Mouse (Mus musculus) cerebellum, adult 9-11 months (tissue): ENCODE data around the gene Mms22l.
"Not testable (repeated sequence)": the region's sequence is repeated elsewhere in the genome, so short reads cannot be mapped to it uniquely, and the experiment has no call there.

Experiments
- DNase-seq: peaks from one replicate; pipeline ENCODE4 v3.0.0; 2022

The Mms22l gene

DNA sequence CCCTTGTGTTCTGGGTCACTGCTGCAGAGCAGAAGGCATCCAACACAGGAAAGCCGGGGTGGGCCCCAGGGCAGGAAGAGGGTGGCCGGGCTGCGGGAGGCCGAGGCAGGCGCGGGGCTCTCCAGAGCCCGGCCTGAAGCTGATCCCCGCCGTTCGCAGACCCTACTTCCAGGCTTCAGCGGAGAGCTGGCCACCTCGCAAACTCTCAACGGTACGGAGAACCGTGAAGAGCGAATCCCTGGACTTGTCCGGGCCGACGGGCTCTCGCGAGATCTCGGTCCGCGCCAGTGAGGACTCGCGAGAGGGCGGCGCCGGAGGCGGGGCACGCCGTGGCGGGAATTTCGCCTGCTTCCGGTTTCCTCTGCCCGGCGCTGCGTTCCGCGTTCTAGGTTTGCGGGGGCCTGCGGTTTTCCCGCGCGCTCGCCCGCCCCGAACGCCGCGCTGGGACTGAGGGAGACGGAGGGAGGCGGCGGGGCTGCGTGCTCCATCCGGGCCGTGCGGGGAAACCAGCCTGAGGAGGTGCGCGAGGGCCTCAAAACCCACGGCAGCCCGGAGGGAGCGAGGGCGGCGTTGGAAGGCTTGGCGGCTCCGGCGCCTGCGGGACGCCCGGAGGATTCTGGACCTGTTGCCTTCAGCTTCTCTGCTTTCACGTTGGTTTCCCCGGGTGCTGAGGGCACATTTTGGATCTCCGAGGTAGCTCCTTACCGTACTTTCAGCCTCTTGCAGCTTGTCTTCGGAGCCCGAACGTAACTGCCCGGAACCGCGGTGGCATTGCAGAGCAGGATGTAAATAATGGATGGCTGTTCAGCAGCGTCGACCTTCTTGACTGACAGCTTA is at the start of gene Mms22l:
TSS of gene Mms22l (plus strand) at position 336 of the 837 bp plus-strand sequence.
- DNase-seq: peak; percentile 88

DNA sequence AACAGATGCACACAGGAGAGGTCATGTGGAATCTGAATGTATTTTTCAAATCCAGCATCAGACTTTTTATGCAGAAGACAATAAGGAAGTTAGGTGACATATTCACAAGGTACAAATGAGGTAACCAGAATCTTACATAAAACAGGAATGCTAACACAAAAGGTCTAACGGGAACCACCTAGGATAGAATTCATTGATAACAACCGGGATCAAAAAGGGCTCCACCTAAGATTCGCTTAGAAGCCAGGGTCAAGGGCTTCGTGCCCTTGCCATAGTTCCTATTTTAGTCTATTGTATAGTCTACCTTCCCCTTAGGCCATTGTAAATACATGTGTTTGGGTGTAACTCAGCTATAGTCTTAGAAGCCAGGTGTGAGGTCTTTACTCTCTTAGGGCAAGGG is 12.2 kb upstream of the Mms22l start:
- not testable (repeated sequence) for DNase-seq

DNA sequence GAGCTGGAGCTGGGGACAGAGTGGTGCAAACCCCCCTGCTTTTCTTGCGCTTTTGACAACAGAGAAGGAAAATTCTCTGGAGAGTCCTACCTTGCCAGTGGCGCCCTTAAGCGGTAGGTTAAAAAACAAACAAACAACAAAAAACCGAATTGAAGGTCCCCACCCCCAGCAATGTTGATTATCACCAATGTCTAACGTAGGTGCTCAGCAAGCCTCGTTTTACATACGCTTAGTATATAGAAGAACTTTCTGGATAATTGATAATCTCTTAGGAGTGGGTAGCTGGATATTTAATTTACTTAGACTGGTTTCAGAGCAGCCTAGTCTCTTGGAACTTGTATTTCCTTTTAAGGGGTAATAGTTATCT is 685 bp downstream of the Mms22l start:
- DNase-seq: no peak

DNA sequence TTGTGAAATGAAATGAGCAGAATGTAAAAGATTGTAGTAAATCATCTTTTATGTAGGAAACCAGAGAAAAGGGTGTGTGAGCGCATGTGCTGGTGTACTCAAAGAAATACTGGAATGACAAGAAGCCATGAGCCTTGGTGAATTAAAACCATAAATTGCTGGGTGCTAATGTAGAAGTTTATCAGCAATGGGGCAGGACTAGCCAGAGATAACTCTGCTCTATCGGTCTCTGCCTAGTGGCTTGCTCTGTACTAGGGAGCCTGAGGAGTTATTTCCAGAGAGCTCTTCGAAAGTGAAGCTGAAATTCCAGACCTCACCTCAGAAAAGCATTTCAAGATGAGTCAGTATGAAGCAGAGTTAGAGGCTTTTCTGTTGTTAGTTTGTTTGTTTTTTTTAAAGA is 12.9 kb downstream of the Mms22l start:
- DNase-seq: no peak

DNA sequence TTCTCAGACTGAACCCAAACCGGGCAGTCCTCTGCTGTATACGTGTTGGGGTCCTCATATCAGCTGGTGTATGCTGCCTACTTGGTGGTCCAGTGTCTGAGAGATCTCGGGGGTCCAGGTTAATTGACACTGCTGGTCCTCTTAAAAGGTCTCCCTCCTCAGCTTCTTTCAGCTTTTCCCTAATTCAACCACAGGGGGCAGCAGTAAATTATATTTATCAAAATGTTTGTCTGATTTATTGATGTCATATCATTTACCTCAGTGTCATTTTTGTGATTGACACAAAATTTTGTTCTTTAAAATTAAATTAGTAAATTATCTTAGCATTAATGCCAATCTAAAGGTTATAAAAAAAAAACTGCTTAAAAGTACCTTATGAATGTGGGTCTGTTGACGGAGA is 40.7 kb downstream of the Mms22l start:
- DNase-seq: no peak

DNA sequence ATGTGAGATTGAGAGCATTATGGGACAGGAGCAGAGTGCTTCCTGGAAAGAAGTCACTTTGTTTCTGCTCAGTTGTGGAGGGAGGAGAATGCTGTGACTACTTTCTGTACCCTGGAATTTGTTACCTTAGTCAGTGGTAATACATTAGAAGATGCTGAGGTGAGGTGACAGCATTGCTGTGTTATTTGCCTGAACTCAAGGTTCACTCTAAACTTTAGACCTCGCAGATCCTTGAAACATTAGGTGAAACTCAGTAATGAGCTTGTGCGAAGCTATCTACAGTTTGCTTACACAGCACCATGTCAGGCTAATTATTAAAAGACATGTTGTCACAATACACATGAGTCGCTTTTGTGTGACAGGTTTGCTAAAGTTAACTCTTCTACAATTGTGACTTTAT is 47.2 kb downstream of the Mms22l start:
- DNase-seq: no peak

DNA sequence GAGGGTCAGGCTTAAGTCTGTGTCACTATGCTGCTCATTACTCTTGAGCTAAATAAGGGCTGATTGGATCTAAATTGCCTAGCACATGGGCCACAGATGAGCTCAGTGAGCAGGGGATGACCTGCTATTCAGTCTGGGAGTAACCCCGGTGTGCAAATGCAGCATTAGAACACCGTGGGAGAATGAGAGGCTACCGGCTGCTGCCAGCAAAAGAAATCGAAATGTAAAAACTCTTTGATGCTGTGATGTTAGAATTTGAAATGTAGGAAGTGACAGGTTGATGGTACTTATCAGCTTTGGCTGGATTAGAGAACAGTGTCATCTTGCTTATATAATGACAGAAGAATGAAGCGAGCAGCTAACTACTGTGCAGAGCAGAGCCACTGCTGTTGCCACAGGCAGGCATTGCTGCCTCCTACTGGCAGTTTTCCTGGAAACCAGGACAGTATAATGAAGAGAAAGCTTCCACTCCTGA is 48.5 kb downstream of the Mms22l start:
- DNase-seq: peak; percentile 64

GRCm38 (mm10) chr4:24556116-24556820 is 60.0 kb downstream of the Mms22l start:
- DNase-seq: no peak

GRCm38 (mm10) chr4:24557149-24557548 is 60.9 kb downstream of the Mms22l start:
- no peak for DNase-seq

DNA sequence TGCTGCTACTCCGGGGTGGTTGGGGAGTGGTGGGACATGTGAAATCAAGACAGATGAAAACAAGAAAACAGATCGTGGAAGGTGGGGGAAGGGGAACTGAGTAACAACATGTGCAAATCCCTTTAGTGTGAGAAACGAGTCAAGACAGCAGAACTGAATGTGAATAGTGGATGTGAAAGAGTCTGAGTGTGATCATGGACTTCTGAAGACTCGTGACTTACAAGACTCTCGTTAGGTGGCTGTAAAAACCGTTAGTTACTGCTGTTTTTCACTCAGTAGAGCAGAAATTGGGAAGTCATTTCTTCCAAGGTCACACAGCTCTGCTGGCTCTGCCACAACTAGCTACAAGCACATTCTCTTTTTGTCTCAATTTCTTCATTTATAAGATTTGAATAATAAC is 71.8 kb downstream of the Mms22l start:
- DNase-seq: no peak

DNA sequence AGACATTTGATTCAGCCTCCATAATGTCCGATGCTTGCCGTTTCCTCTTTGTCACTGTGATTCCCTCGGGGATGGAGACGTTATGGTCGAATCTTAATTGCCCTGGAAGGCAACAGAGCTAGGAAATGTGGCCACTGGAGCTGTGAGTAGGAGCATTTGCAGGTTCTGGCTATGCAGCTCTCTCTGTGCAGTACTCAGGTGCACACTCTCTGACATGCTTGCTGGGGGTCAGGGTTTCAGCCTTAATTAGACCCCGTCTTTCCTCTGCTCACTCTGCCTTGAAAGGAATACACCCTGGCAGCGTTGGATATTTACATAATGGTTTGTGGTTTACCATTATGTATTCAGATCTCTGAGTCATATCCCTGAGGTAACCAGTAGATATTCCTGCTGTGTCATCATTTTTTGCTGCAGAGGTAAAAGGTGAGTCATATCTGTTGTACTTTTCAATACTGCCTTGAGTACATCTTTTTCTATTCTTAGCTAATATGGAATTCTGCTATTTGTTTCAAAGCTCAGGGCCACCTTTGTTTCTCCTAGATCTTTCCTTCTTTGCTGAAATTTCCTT is 72.8 kb downstream of the Mms22l start:
- no peak for DNase-seq

DNA sequence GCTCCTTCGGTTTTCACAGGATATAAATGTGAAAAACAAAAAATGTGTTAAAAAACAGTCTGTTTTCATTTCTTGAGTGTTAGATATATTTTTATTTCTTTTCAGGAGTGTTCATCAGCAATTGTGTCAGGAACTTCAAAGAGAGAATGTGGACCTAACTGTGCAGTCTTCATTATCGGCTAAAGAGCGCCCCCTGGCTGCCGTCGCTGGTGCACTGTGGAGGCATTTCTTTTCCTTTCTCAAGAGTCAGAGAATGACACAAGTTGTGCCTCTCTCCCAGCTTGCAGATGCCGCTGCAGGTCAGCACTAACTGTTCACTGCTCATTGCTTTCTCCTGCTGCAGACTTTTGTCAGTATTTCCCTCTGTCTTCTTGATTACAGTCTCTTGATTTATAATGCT is 78.0 kb downstream of the Mms22l start:
- peak; percentile 46 for DNase-seq

DNA sequence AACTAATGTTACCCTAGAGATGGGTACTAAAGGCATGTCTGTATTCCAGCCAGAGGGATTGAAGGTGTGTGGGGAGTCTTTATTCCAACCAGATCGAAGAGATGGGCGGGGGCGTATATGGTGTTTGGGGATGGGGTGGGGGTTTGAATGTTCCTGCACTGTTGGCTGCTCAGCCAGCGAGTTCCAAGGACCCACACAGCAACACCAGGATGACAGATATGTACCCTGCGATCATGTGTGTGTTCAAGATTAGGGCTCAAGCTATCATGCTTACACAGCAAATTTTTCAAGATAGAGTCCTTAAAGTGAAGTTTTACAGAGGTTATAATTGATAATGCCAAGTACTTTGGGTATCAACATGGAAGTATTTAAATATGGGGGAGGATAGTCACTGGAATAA is 81.3 kb downstream of the Mms22l start:
- no peak for DNase-seq

DNA sequence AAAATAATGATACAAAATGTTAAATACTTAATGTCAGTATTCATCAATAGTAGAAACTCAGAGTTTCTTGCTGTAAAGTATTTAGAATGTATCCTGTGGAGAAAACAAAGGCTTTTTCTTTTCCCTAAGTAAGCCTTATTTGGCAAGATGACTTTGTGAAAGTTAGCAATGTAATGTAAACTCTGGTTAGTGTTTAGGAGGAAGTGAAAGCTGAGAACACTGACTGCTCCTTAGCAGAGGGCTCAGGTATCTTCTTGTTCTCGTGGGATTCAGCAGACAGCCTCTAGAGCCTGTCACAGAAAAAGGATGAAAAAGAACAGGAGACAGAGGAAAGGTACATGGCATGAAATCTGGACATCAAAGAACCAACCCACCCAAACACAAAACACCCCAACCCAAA is 86.0 kb downstream of the Mms22l start:
- DNase-seq: no peak

DNA sequence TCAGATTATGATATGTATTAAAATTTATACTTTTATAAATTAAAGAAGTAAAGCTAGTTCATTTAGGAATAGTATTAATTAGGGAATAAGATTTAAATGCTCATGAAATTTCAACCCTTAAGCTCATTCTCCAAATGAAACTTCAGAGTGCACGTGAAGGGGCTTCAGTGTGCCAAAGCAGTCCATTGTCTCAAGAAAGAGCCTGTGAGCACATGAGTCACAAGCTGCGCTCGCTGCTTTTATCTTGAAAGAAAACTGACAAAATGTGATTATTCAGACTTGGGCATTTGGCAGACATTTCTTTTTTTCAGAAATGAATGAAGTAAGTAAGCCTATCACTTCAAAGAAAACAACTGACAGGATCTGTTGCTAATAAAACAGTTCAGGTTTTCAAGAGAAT is 87.7 kb downstream of the Mms22l start:
- no peak for DNase-seq

- no peak for DNase-seq
These were observed 98.6 kb downstream of the Mms22l start for GRCm38 (mm10) chr4:24594824-24595223.

- DNase-seq: no peak
These were observed 100.8 kb downstream of the Mms22l start for GRCm38 (mm10) chr4:24596942-24597611.

- peak; percentile 25 for DNase-seq
These were observed 102.4 kb downstream of the Mms22l start for GRCm38 (mm10) chr4:24598637-24599036.

- DNase-seq: no peak
These were observed 105.5 kb downstream of the Mms22l start for GRCm38 (mm10) chr4:24601711-24602110.

- DNase-seq: no peak
These were observed 112.8 kb downstream of the Mms22l start for GRCm38 (mm10) chr4:24609085-24609484.

GRCm38 (mm10) chr4:24609564-24609963 is 113.3 kb downstream of the Mms22l start:
- DNase-seq: no peak

DNA sequence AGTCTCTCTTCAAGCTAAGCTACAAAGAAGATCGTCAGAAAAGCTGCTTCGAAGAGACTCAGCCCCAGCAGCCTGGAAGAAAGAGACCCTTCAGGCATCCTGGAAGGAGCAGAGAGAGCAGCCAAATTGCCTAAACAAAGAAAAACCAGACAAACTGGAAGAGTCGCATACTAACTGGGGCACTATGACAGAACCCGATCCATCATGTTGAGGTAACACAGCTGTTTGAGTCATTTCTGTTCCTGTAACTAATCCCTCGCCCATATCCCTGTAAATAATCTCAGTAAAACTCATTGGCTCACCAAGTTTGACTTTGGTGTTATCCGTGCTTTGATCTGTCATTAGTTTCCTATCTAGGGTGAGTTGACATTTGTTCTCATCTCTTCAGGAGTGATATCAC is 123.8 kb downstream of the Mms22l start:
- no peak for DNase-seq

GRCm38 (mm10) chr4:24620440-24620839 is 124.2 kb downstream of the Mms22l start:
- DNase-seq: no peak
